Mouse (Mus musculus) frontal cortex, adult (tissue): ENCODE measurements at regions not wholly inside any gene's neighbourhood (a gene's known extent, or its start where the extent isn't known, plus 50 kb on each side); places are given as distances from the start of the nearest gene placed in this dataset.

Source experiments
- ATAC-seq: cut with Nextera tagmentation; 2 replicates; pipeline ENCODE4 v1.9.2; 2017; ENCODE audit warnings: mild to moderate bottlenecking, moderate library complexity, mixed read lengths; ENCODE audit not compliant: low TSS enrichment

- no peak for ATAC-seq
Observed at GRCm38 (mm10) chr3:136444598-136444997, 118.7 kb upstream of the Bank1 start.

- no peak for ATAC-seq
Observed at GRCm38 (mm10) chr3:136442099-136442498, 116.2 kb upstream of the Bank1 start.

GRCm38 (mm10) chr3:136439907-136440645 is 114.2 kb upstream of the Bank1 start:
- no peak for ATAC-seq

- ATAC-seq: no peak
Observed at GRCm38 (mm10) chr3:136439350-136439749, 113.5 kb upstream of the Bank1 start.

GRCm38 (mm10) chr3:136434407-136434806 is 108.5 kb upstream of the Bank1 start:
- ATAC-seq: no peak

- 0 out of 2 replicates have a peak, but pooled peaks have one; percentile 31 for ATAC-seq
Observed at GRCm38 (mm10) chr3:136432072-136432471, 106.2 kb upstream of the Bank1 start.

GRCm38 (mm10) chr3:136427427-136427826 is 101.6 kb upstream of the Bank1 start:
- no peak for ATAC-seq

GRCm38 (mm10) chr3:136426539-136427194 is 100.8 kb upstream of the Bank1 start:
- peak; percentile 78 for ATAC-seq

- no peak for ATAC-seq
Observed at GRCm38 (mm10) chr3:136421969-136422614, 96.2 kb upstream of the Bank1 start.

- ATAC-seq: no peak
Observed at GRCm38 (mm10) chr3:136405606-136406005, 79.7 kb upstream of the Bank1 start.

GRCm38 (mm10) chr3:136383282-136383681 is 57.4 kb upstream of the Bank1 start:
- ATAC-seq: peak; percentile 71

GRCm38 (mm10) chr3:136380644-136381043 is 54.8 kb upstream of the Bank1 start:
- ATAC-seq: no peak

- peak; percentile 77 for ATAC-seq
Observed at GRCm38 (mm10) chr3:136379741-136380398, 54.0 kb upstream of the Bank1 start.

GRCm38 (mm10) chr3:136376893-136377292 is 51.0 kb upstream of the Bank1 start:
- ATAC-seq: peak; percentile 10; the same call in 1 of the 2 replicates
